Mouse (Mus musculus): Measurements from ENCODE around the gene Pdxk. TPM values are rescaled to one million over a fixed set of nuclear protein-coding genes. Genes with fewer than 3 reads are reported as not detected.
"Not testable (repeated sequence)": the region's sequence is repeated elsewhere in the genome, so short reads cannot be mapped to it uniquely, and the experiment has no call there.

The Pdxk gene
- 24.0 and 25.2 TPM in 2 replicates for polyA plus RNA-seq (2015; fragmentation: Nextera tagmentation; extraction: Ambion mirVana)

- Histone ChIP-seq H3K4me2 (ENCODE audit: low read length) (peak within 1 kb of the TSS; percentile 99), H3K27ac (peak within 1 kb of the TSS; percentile 83), H3K27me3 (ENCODE audit: insufficient read depth, low read length) (no peaks in the 10 kb centered on the region), H3K4me3 (replicated peaks; ENCODE audit: low read depth, low read length) (peak within 1 kb of the TSS; percentile 69), H3K36me3 (ENCODE audit: insufficient read depth, low read length) (no peaks in the 10 kb centered on the region), H3K9me3 (replicated peaks; ENCODE audit: low read length) (no peaks in the 10 kb centered on the region), H3K4me1 (replicated peaks; ENCODE audit: insufficient read depth, low read length) (peaks cover 8% of the 10 kb centered on the region; the same call in 1 of the 2 replicates), H3K9ac (ENCODE audit: low read depth, low read length) (peak within 1 kb of the TSS; percentile 79)
- no peak for TF ChIP-seq CTCF (IDR thresholded peaks at IDR 0.05; ENCODE audit: low read depth)
- under 1% methylated on average over 35 of the region's 35 CpGs for WGBS
- ATAC-seq (replicated peaks; ENCODE audit: low FRiP score, low read depth) (peak; percentile 89), DNase-seq (ENCODE audit: low spot score) (peak; percentile 92)
These were observed at the start of gene Pdxk for GRCm38 (mm10) chr10:78464792-78465207. TSS of gene Pdxk (minus strand) at chr10:78464975.

- no peak overlapping the region for H3K4me3 ChIP-seq (replicated peaks; ENCODE audit: low read depth, low read length)
- TF ChIP-seq CTCF (IDR thresholded peaks at IDR 0.05; ENCODE audit: low read depth) = no peak
- H3K27me3 ChIP-seq (ENCODE audit: insufficient read depth, low read length) = no peaks in the 10 kb centered on the region
- no peaks in the 10 kb centered on the region for H3K9me3 ChIP-seq (replicated peaks; ENCODE audit: low read length)
- H3K27ac ChIP-seq = no peak overlapping the region
- WGBS = 83% methylated on average over 6 of the region's 6 CpGs
- no peaks in the 10 kb centered on the region for H3K4me1 ChIP-seq (replicated peaks; ENCODE audit: insufficient read depth, low read length)
- no peak overlapping the region for H3K9ac ChIP-seq (ENCODE audit: low read depth, low read length)
- DNase-seq (ENCODE audit: low spot score) = no peak
- no peaks in the 10 kb centered on the region for H3K36me3 ChIP-seq (ENCODE audit: insufficient read depth, low read length)
- ATAC-seq (replicated peaks; ENCODE audit: low FRiP score, low read depth) = no peak
- no peak overlapping the region for H3K4me2 ChIP-seq (ENCODE audit: low read length)
These were observed 38.4 kb upstream of the Pdxk start for GRCm38 (mm10) chr10:78502986-78503733.

- Histone ChIP-seq H3K36me3 (ENCODE audit: insufficient read depth, low read length) (no peaks in the 10 kb centered on the region), H3K4me2 (ENCODE audit: low read length) (peak overlapping the region; percentile 44), H3K4me1 (replicated peaks; ENCODE audit: insufficient read depth, low read length) (no peaks in the 10 kb centered on the region), H3K4me3 (replicated peaks; ENCODE audit: low read depth, low read length) (no peak overlapping the region), H3K27ac (no peak overlapping the region), H3K9me3 (replicated peaks; ENCODE audit: low read length) (no peaks in the 10 kb centered on the region), H3K27me3 (ENCODE audit: insufficient read depth, low read length) (no peaks in the 10 kb centered on the region), H3K9ac (ENCODE audit: low read depth, low read length) (no peak overlapping the region; the same call in 1 of the 2 replicates)
- 9% methylated on average over 26 of the region's 26 CpGs for WGBS
- DNase-seq (ENCODE audit: low spot score) (peak; percentile 84), ATAC-seq (replicated peaks; ENCODE audit: low FRiP score, low read depth) (peak; percentile 88)
- peak; percentile 91 for TF ChIP-seq CTCF (IDR thresholded peaks at IDR 0.05; ENCODE audit: low read depth)
These were observed 22.8 kb upstream of the Pdxk start for GRCm38 (mm10) chr10:78487431-78488086.

- no peak overlapping the region for H3K4me3 ChIP-seq (replicated peaks; ENCODE audit: low read depth, low read length)
- DNase-seq (ENCODE audit: low spot score) = no peak
- no peak for TF ChIP-seq CTCF (IDR thresholded peaks at IDR 0.05; ENCODE audit: low read depth)
- H3K4me2 ChIP-seq (ENCODE audit: low read length) = no peak overlapping the region
- no peak overlapping the region for H3K9ac ChIP-seq (ENCODE audit: low read depth, low read length)
- no peaks in the 10 kb centered on the region for H3K36me3 ChIP-seq (ENCODE audit: insufficient read depth, low read length)
- no peaks in the 10 kb centered on the region for H3K27me3 ChIP-seq (ENCODE audit: insufficient read depth, low read length)
- H3K9me3 ChIP-seq (replicated peaks; ENCODE audit: low read length) = no peaks in the 10 kb centered on the region
- ATAC-seq (replicated peaks; ENCODE audit: low FRiP score, low read depth) = 0 out of 2 replicates have a peak, but pooled peaks have one; percentile 22
- 0 out of 2 replicates have a peak, but pooled peaks cover 3% of the 10 kb centered on the region for H3K4me1 ChIP-seq (replicated peaks; ENCODE audit: insufficient read depth, low read length)
- 66% methylated on average over 5 of the region's 5 CpGs for WGBS
- H3K27ac ChIP-seq = no peak overlapping the region
These were observed 22.1 kb upstream of the Pdxk start for GRCm38 (mm10) chr10:78486871-78487270.

- H3K4me2 ChIP-seq (ENCODE audit: low read length); H3K4me1 ChIP-seq (replicated peaks; ENCODE audit: insufficient read depth, low read length); H3K4me3 ChIP-seq (replicated peaks; ENCODE audit: low read depth, low read length); H3K27ac ChIP-seq; DNase-seq (ENCODE audit: low spot score); H3K9ac ChIP-seq (ENCODE audit: low read depth, low read length); ATAC-seq (replicated peaks; ENCODE audit: low FRiP score, low read depth); H3K27me3 ChIP-seq (ENCODE audit: insufficient read depth, low read length); H3K9me3 ChIP-seq (replicated peaks; ENCODE audit: low read length); H3K36me3 ChIP-seq (ENCODE audit: insufficient read depth, low read length): not testable (repeated sequence)
- WGBS = 24% methylated on average over 2 of the region's 2 CpGs
These were observed 20.6 kb upstream of the Pdxk start for GRCm38 (mm10) chr10:78485369-78485768.

- H3K9ac ChIP-seq (ENCODE audit: low read depth, low read length) = peak overlapping the region; percentile 39
- no peaks in the 10 kb centered on the region for H3K9me3 ChIP-seq (replicated peaks; ENCODE audit: low read length)
- H3K4me1 ChIP-seq (replicated peaks; ENCODE audit: insufficient read depth, low read length) = 0 out of 2 replicates have a peak, but pooled peaks cover 3% of the 10 kb centered on the region
- peak overlapping the region; percentile 80 for H3K4me2 ChIP-seq (ENCODE audit: low read length)
- ATAC-seq (replicated peaks; ENCODE audit: low FRiP score, low read depth) = peak; percentile 95
- peak overlapping the region; percentile 41 for H3K4me3 ChIP-seq (replicated peaks; ENCODE audit: low read depth, low read length)
- WGBS = under 1% methylated on average over 35 of the region's 35 CpGs
- no peak overlapping the region for H3K27ac ChIP-seq
- no peaks in the 10 kb centered on the region for H3K36me3 ChIP-seq (ENCODE audit: insufficient read depth, low read length)
- peak; percentile 51 for TF ChIP-seq CTCF (IDR thresholded peaks at IDR 0.05; ENCODE audit: low read depth)
- DNase-seq (ENCODE audit: low spot score) = peak; percentile 83
- no peaks in the 10 kb centered on the region for H3K27me3 ChIP-seq (ENCODE audit: insufficient read depth, low read length)
These were observed 17.2 kb upstream of the Pdxk start for GRCm38 (mm10) chr10:78481928-78482499.

Measured in kidney, postnatal 0 days (tissue).